Mouse (Mus musculus): ENCODE measurements around the gene Klra2. TPM values are rescaled to one million over a fixed set of nuclear protein-coding genes. Genes with fewer than 3 reads are reported as not detected.
"Not testable (repeated sequence)": the region's sequence is repeated elsewhere in the genome, so short reads cannot be mapped to it uniquely, and the experiment has no call there.

Gene Klra2
- 0.22 TPM in 1 of 2 replicates, not detected in the other for polyA plus RNA-seq (2014; fragmentation: Nextera tagmentation; extraction: Ambion mirVana)

GRCm38 (mm10) chr6:131247206-131247605 is at the start of gene Klra2:
Gene Klra2, minus strand, starts transcription at chr6:131247362.
- H3K9ac ChIP-seq (replicated peaks; ENCODE audit: low read length): no peak within 1 kb of the TSS
- H3K27me3 ChIP-seq (ENCODE audit: control insufficient read depth, insufficient read depth, low read length): no peaks in the 10 kb centered on the region
- no peaks in the 10 kb centered on the region for H3K36me3 ChIP-seq (ENCODE audit: control insufficient read depth, insufficient read depth, low read length)
- no peak within 1 kb of the TSS for H3K4me3 ChIP-seq (replicated peaks; ENCODE audit: low read depth, low read length)
- H3K4me2 ChIP-seq (ENCODE audit: low read length): no peak within 1 kb of the TSS
- no peak for DNase-seq
- no peaks in the 10 kb centered on the region for H3K4me1 ChIP-seq (ENCODE audit: control insufficient read depth, insufficient read depth, low read length)
- no peak for ATAC-seq (ENCODE audit: low FRiP score, low TSS enrichment)
- H3K9me3 ChIP-seq (ENCODE audit: control insufficient read depth, low read length): 0 out of 2 replicates have a peak, but pooled peaks cover 9% of the 10 kb centered on the region
- 87% methylated on average over 2 of the region's 2 CpGs for WGBS
- no peak within 1 kb of the TSS for H3K27ac ChIP-seq (replicated peaks; ENCODE audit: low read depth, low read length)

DNA sequence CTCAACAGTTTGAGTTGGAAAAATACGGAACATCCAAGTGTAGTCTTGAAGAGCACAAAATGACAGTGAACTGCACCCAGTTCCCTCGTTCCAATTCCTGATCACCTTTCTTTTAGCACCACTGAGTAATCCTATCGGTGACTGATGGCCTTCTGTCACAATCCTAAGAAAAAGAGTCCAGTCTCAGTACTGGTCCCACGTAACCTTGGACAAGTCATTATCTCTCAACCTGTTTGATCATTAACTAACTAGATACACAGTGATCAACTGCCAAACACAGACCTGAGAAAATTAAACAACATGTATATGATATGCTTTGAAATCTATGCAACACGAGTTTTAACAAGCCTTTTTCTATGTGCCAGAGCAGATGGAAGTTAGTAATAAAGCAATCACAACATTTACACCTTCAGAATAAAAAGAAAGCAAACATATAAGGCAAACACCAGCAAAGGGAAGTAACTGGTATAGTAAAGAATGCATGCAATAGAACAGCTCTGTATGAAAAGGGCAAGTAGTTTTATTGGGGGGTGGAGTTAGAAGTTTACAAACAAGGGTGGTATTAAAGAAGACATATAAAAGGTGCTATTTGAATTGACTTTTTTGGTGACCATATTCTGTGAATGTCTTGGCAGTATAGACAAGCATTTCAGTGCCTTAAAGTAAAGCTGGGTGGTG is 47.4 kb upstream of the Klra2 start:
- H3K4me2 ChIP-seq (ENCODE audit: low read length): no peak overlapping the region
- ATAC-seq (ENCODE audit: low FRiP score, low TSS enrichment) (no peak), DNase-seq (no peak)
- no peak overlapping the region for H3K27ac ChIP-seq (replicated peaks; ENCODE audit: low read depth, low read length)
- no peaks in the 10 kb centered on the region for H3K9me3 ChIP-seq (ENCODE audit: control insufficient read depth, low read length)
- H3K27me3 ChIP-seq (ENCODE audit: control insufficient read depth, insufficient read depth, low read length): no peaks in the 10 kb centered on the region
- H3K36me3 ChIP-seq (ENCODE audit: control insufficient read depth, insufficient read depth, low read length): no peaks in the 10 kb centered on the region
- H3K4me1 ChIP-seq (ENCODE audit: control insufficient read depth, insufficient read depth, low read length): peaks cover 7% of the 10 kb centered on the region
- no peak overlapping the region for H3K4me3 ChIP-seq (replicated peaks; ENCODE audit: low read depth, low read length)
- WGBS: 89% methylated on average over 5 of the region's 5 CpGs
- H3K9ac ChIP-seq (replicated peaks; ENCODE audit: low read length): no peak overlapping the region

GRCm38 (mm10) chr6:131293916-131294315 is 46.8 kb upstream of the Klra2 start:
- peak overlapping the region; percentile 66; the same call in 1 of the 2 replicates for H3K4me3 ChIP-seq (replicated peaks; ENCODE audit: low read depth, low read length)
- no peaks in the 10 kb centered on the region for H3K9me3 ChIP-seq (ENCODE audit: control insufficient read depth, low read length)
- peaks cover 7% of the 10 kb centered on the region for H3K4me1 ChIP-seq (ENCODE audit: control insufficient read depth, insufficient read depth, low read length)
- H3K9ac ChIP-seq (replicated peaks; ENCODE audit: low read length): no peak overlapping the region
- H3K27me3 ChIP-seq (ENCODE audit: control insufficient read depth, insufficient read depth, low read length): no peaks in the 10 kb centered on the region
- WGBS: 94% methylated on average over 5 of the region's 5 CpGs
- no peaks in the 10 kb centered on the region for H3K36me3 ChIP-seq (ENCODE audit: control insufficient read depth, insufficient read depth, low read length)
- peak overlapping the region; percentile 52 for H3K4me2 ChIP-seq (ENCODE audit: low read length)
- H3K27ac ChIP-seq (replicated peaks; ENCODE audit: low read depth, low read length): no peak overlapping the region
- DNase-seq (no peak), ATAC-seq (ENCODE audit: low FRiP score, low TSS enrichment) (no peak)

DNA sequence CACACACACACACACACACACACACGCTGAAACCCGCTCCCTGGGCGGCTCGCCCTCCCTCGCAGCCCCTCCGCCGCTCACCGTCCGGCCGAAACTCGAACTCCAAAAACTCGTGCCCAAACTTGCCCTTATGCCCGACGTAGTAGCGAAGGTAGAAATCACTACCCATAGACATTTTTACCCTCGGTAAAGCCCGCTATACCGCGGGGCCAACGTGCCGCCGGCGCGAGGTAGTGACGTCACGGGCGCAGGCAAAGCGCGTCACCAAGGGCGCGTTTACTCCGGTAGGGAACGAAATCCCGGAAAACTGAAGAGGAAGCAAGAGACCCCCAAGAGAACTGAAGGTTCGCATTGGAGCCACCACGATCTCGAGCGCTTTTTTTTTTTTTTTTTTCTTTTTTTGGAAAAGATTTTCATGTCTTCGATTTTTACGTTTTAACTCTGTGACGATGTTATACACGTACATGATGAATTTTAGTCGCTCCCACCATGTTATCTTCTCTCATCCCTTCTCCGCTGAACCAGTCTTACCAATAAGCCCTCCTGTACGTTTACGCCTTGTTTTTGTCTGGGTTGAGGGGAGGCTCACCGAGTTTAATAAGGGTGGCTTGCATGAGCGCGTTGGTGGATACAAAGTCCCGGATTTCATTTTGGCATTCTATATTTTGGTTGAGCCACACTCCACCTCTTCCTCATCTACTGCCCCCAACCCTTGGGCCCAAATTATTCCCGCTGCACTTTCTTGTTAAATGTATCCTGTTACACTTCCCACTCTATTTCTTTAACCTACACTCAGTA is 46.0 kb upstream of the Klra2 start, which contains the start of gene Magohb:
Gene Magohb, minus strand, starts transcription at position 254 of the 798 bp plus-strand sequence.
- H3K36me3 ChIP-seq (ENCODE audit: control insufficient read depth, insufficient read depth, low read length): peaks cover 4% of the 10 kb centered on the region
- peaks cover 7% of the 10 kb centered on the region for H3K4me1 ChIP-seq (ENCODE audit: control insufficient read depth, insufficient read depth, low read length)
- H3K27me3 ChIP-seq (ENCODE audit: control insufficient read depth, insufficient read depth, low read length): no peaks in the 10 kb centered on the region
- H3K4me2 ChIP-seq (ENCODE audit: low read length): peak within 1 kb of the TSS; percentile 68
- H3K4me3 ChIP-seq (replicated peaks; ENCODE audit: low read depth, low read length): peak within 1 kb of the TSS; percentile 66
- DNase-seq (peak; percentile 94), ATAC-seq (ENCODE audit: low FRiP score, low TSS enrichment) (peak; percentile 92)
- H3K27ac ChIP-seq (replicated peaks; ENCODE audit: low read depth, low read length): peak within 1 kb of the TSS; percentile 43
- H3K9me3 ChIP-seq (ENCODE audit: control insufficient read depth, low read length): no peaks in the 10 kb centered on the region
- WGBS: 2% methylated on average over 51 of the region's 51 CpGs
- peak within 1 kb of the TSS; percentile 76 for H3K9ac ChIP-seq (replicated peaks; ENCODE audit: low read length)

GRCm38 (mm10) chr6:131292276-131292990 is 45.3 kb upstream of the Klra2 start:
- peaks cover 7% of the 10 kb centered on the region for H3K4me1 ChIP-seq (ENCODE audit: control insufficient read depth, insufficient read depth, low read length)
- peak overlapping the region; percentile 66 for H3K4me3 ChIP-seq (replicated peaks; ENCODE audit: low read depth, low read length)
- DNase-seq: peak; percentile 54
- H3K27me3 ChIP-seq (ENCODE audit: control insufficient read depth, insufficient read depth, low read length): no peaks in the 10 kb centered on the region
- H3K4me2 ChIP-seq (ENCODE audit: low read length): peak overlapping the region; percentile 68
- H3K9me3 ChIP-seq (ENCODE audit: control insufficient read depth, low read length): no peaks in the 10 kb centered on the region
- H3K27ac ChIP-seq (replicated peaks; ENCODE audit: low read depth, low read length): peak overlapping the region; percentile 43; the same call in 1 of the 2 replicates
- H3K9ac ChIP-seq (replicated peaks; ENCODE audit: low read length): peak overlapping the region; percentile 76
- no peak for ATAC-seq (ENCODE audit: low FRiP score, low TSS enrichment)
- peaks cover 10% of the 10 kb centered on the region for H3K36me3 ChIP-seq (ENCODE audit: control insufficient read depth, insufficient read depth, low read length)
- 22% methylated on average over 10 of the region's 10 CpGs for WGBS

- 22% methylated on average over 2 of the region's 2 CpGs for WGBS
- Histone ChIP-seq H3K36me3 (ENCODE audit: control insufficient read depth, insufficient read depth, low read length) (peaks cover 16% of the 10 kb centered on the region), H3K27me3 (ENCODE audit: control insufficient read depth, insufficient read depth, low read length) (no peaks in the 10 kb centered on the region), H3K27ac (replicated peaks; ENCODE audit: low read depth, low read length) (no peak overlapping the region), H3K9me3 (ENCODE audit: control insufficient read depth, low read length) (no peaks in the 10 kb centered on the region), H3K9ac (replicated peaks; ENCODE audit: low read length) (no peak overlapping the region), H3K4me1 (ENCODE audit: control insufficient read depth, insufficient read depth, low read length) (peaks cover 7% of the 10 kb centered on the region), H3K4me3 (replicated peaks; ENCODE audit: low read depth, low read length) (no peak overlapping the region), H3K4me2 (ENCODE audit: low read length) (no peak overlapping the region)
- ATAC-seq (ENCODE audit: low FRiP score, low TSS enrichment) (no peak), DNase-seq (peak; percentile 72)
These were observed 43.3 kb upstream of the Klra2 start for GRCm38 (mm10) chr6:131290430-131290829.

- not testable (repeated sequence) for ATAC-seq (ENCODE audit: low FRiP score, low TSS enrichment); H3K4me1 ChIP-seq (ENCODE audit: control insufficient read depth, insufficient read depth, low read length); H3K27me3 ChIP-seq (ENCODE audit: control insufficient read depth, insufficient read depth, low read length); H3K36me3 ChIP-seq (ENCODE audit: control insufficient read depth, insufficient read depth, low read length); H3K4me2 ChIP-seq (ENCODE audit: low read length); H3K9ac ChIP-seq (replicated peaks; ENCODE audit: low read length); H3K9me3 ChIP-seq (ENCODE audit: control insufficient read depth, low read length); DNase-seq; H3K4me3 ChIP-seq (replicated peaks; ENCODE audit: low read depth, low read length); H3K27ac ChIP-seq (replicated peaks; ENCODE audit: low read depth, low read length)
- WGBS: 96% methylated on average over 2 of the region's 2 CpGs
These were observed 31.0 kb upstream of the Klra2 start for GRCm38 (mm10) chr6:131278160-131278559.

- Histone ChIP-seq H3K9me3 (ENCODE audit: control insufficient read depth, low read length) (no peaks in the 10 kb centered on the region), H3K4me3 (replicated peaks; ENCODE audit: low read depth, low read length) (no peak overlapping the region), H3K4me2 (ENCODE audit: low read length) (no peak overlapping the region), H3K9ac (replicated peaks; ENCODE audit: low read length) (no peak overlapping the region), H3K4me1 (ENCODE audit: control insufficient read depth, insufficient read depth, low read length) (no peaks in the 10 kb centered on the region), H3K27ac (replicated peaks; ENCODE audit: low read depth, low read length) (no peak overlapping the region), H3K36me3 (ENCODE audit: control insufficient read depth, insufficient read depth, low read length) (0 out of 2 replicates have a peak, but pooled peaks cover 8% of the 10 kb centered on the region), H3K27me3 (ENCODE audit: control insufficient read depth, insufficient read depth, low read length) (no peaks in the 10 kb centered on the region)
- DNase-seq (no peak), ATAC-seq (ENCODE audit: low FRiP score, low TSS enrichment) (no peak)
- WGBS: 94% methylated on average over 4 of the region's 4 CpGs
These were observed 29.5 kb upstream of the Klra2 start for GRCm38 (mm10) chr6:131276659-131277058.
